Mouse (Mus musculus) c-Kit-positive CD71-negative TER-119-negative erythroid progenitor cells, embryonic 14.5 days (primary cell): ENCODE measurements at regions not wholly inside any gene's neighbourhood (a gene's known extent, or its start where the extent isn't known, plus 50 kb on each side); places are given as distances from the start of the nearest gene placed in this dataset.
A peak's percentile ranks its signal among the peaks of the same experiment; 100 is the strongest.
"Not testable (repeated sequence)": the region's sequence is repeated elsewhere in the genome, so short reads cannot be mapped to it uniquely, and the experiment has no call there.

Experiments
- DNase-seq: peaks from one replicate; pipeline ENCODE4 v3.0.0-alpha.2; 2013; ENCODE audit warnings: low read depth

- DNase-seq, result no peak
These were observed 180.8 kb downstream of the Cdh9 start for GRCm38 (mm10) chr15:16909396-16909795.

GRCm38 (mm10) chr15:16909941-16910340, 181.4 kb downstream of the Cdh9 start:
- DNase-seq, result not testable (repeated sequence)

GRCm38 (mm10) chr15:16914966-16915569, 186.5 kb downstream of the Cdh9 start:
- DNase-seq, result no peak

- DNase-seq, result no peak
These were observed 194.7 kb downstream of the Cdh9 start for GRCm38 (mm10) chr15:16923246-16923645.

DNA sequence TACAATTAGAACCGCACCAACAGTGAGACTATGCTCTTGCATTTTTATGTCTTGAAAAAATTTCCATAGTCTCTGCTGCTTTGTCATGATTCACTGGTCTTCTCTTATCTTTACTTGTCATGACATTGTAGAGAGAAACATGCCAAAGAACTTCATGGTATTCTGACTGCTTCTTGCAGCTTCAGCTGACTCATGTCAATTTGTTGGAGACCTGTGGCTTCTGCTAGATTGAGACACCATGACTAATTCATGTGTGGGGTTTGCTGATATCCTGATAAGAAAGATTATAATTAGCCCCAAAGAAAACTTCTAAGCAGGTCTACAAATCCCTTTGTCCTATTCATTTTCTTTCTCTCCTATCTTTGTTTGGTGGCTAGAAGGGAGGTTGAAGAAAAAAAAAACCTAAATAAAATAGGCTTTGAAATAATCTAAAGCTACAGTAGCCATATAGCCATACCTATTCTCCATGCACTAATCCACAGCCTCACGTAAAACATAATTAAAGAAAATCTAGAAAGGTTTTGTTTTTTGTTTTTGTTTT, 204.7 kb downstream of the Cdh9 start:
- no peak for DNase-seq

DNA sequence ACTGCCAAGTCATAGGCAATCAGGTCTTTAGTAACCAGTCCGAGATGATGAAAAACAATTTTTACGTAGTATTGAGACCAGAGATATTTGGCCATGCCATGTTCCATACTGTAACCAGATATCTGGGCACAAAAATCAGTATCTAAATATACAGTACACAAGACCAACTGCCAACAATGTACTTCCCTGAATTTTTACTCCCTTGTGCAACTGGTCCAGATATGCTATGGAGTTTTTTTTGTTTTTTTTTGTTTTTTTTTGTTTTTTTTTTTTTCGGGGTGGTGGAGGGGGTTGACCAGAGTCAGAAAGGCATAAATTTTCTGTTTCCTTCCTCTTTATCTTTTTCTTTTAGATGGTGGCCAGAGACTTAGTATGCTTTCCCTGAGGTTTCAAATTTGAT, 205.9 kb downstream of the Cdh9 start:
- no peak for DNase-seq

GRCm38 (mm10) chr15:16975821-16976220, 247.3 kb downstream of the Cdh9 start:
- not testable (repeated sequence) for DNase-seq

DNA sequence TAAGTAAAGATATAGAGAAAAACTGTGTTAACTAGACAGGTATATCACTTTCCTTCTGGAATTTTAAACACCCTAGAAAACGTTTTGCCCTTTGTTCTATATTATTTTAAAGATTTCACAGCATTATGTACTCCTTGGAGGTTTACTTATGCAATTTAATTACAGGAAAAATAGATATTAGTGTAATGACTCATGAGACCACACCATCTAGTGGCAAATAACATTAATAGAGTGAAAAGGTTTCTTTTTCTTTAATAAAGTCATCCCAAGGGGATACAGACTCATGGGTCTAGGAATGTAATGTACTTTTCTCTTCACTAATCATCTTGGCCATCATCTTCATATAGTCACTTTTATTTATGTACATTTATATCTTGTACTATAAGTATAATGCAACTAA, 262.3 kb downstream of the Cdh9 start:
- no peak for DNase-seq

DNA sequence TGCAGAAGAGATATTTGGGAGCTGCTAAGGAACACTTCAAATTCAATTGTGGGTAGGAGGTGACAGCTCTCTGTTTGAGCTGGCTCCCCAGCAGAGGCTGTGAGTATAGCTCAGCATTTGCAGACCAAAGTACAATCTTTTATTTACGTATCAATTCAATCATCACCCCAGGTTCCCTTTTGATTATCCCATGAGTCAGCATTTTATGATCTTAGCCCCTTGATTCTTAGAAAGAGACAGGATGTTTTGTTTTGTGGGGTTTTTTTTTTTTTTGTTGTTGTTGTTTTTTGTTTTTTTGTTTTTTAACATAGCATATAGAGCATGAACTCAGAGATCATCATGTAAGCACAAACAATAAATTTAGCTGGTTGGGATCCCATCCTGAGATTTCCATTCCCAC, 267.1 kb downstream of the Cdh9 start:
- no peak for DNase-seq

GRCm38 (mm10) chr15:17006139-17006538, 277.6 kb downstream of the Cdh9 start:
- DNase-seq, result no peak

GRCm38 (mm10) chr15:17007811-17008210, 279.3 kb downstream of the Cdh9 start:
- DNase-seq, result no peak

DNA sequence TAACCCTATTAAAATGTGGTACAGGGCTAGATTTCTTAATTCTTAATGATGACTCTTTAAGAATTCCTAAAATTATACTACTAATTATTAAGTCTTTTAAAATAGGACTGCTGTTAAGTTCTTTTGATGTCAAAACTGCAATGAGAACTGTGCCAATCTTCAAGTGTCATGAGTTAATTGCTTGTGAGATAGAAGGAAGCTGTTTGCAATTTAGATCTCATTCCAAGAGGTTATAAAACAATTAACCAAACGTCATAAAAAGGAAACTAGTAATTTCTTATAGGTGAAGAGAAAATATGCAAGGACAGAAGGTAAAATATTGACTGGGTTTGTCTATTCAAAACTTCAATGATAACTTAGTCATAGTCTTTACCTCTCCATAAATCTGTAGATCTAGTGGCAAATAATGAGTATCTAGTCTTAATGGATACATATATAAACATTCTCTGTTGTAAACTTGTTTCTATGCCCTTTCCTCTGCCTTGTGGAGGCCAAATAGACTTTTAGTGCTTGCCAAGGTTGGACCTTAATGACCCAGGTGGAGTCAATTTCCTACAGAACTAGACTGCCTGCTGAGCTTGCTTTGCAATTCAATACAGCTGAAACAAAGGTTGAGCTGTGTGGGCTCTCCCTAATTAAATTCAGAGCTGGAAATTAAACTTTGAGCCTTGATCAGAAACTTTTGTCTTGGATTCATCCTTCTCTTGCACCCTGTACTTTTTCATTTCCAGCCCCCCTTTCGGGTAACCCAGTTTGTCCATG, 320.5 kb downstream of the Cdh9 start:
- no peak for DNase-seq

- DNase-seq, result no peak
These were observed 341.2 kb downstream of the Cdh9 start for GRCm38 (mm10) chr15:17069772-17070171.

GRCm38 (mm10) chr15:17084030-17084429, 355.5 kb downstream of the Cdh9 start:
- DNase-seq, result no peak

- DNase-seq, result no peak
These were observed 360.2 kb downstream of the Cdh9 start for GRCm38 (mm10) chr15:17088644-17089228.

DNA sequence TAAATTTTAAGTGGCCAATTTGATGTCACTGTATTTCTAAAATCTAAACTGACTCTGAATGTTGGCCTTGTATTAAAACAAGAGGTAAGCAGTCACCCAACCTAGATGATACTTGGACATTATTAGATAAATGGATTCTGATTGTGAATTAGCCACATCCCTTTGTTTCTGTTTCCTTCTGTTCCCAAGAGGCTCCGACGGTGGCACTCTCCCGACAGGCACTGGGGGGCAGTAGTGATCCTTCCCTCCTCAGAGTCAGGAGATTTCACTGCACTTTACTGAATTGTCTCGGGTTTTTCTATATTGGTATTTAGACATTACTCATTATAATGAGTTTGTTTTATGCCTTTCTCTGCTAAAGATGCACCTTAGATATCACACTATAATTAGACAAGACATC, 370.4 kb downstream of the Cdh9 start:
- DNase-seq, result peak; percentile 3

DNA sequence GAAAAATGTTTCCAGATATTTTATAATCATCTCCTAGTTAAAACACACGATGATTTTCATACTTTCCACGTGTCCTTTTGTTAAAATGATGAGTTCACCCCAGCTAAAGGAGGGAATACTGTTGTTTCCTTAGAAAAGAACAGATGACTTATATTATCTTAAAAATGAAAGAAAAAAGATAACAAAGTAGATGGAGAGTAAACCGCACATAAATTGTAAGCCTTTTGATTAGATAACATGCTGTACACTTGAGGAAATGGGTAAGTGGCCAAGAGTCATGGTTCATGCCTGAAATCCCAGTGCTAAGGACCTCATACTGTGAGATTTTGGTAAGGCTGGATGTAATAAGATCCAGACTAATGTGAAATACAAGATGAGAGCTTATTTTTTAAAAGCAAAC, 372.6 kb downstream of the Cdh9 start:
- DNase-seq, result no peak

DNA sequence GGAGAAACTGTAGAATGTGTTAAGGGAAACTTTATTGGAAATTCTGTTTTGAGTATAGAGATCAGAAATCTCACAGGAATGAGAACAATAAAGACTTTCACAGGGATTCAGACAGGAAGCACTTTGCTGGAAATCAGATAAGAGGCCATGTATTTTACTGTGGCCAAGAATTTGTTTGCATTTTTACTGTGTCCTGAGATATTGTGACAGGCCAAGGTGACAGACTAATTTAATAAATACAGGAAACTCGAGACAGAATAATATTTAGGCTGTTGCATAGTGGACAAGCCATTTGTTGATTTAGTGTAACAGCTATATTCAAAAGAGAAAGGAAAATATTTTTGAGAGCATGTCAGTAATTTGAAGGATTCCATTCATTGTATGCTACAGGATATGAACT, 407.2 kb downstream of the Cdh9 start:
- no peak for DNase-seq

DNA sequence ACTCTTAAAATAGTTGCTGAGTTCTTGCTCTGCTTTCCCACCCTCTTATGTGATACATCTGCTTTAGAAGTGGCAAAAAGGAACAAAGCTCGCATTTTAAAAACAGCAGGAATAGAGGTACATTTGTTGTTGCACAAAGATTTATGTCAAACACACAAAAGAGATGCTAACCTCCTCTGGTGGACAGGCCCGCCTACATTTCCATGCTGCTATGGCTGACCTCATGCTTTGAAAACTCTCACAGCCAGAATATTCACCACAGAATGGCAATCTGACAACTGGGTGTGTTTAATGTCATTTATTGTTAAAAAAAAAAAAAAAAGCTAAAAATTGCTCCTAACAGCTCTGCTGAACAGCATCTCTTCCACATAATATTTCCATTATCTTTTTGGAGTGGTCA, 451.6 kb downstream of the Cdh9 start:
- DNase-seq, result no peak

DNA sequence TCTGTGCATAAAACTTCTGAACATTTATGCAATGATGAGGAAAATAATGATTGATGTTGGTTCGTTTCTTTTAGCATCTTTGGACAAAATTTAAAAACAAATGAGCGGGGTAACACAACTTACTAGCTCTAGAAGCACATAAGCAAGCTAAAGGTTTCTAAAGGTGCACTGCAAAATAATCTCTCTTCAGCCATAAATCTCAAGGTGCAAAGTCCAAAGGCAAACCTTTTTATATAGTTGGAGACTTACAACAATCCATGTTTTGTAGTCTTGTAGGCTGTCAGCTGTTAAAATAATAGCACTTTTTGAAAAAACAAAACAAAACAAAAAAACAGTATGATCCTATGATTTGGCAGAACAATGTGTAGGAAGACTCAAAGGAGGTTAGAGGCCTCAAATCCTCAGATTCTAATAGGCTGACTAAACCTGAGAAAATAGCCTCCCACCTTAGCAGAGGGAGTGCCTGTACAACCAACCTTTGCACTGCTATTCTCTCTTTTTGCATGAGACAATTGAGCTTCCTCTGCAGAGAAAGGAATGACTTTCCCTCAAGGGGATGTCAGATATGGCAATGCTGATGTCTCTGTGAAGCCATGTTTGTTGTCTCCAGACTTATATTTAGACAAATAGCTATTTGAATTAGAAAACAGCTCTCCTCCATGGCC, 452.9 kb downstream of the Cdh9 start:
- DNase-seq, result no peak

DNA sequence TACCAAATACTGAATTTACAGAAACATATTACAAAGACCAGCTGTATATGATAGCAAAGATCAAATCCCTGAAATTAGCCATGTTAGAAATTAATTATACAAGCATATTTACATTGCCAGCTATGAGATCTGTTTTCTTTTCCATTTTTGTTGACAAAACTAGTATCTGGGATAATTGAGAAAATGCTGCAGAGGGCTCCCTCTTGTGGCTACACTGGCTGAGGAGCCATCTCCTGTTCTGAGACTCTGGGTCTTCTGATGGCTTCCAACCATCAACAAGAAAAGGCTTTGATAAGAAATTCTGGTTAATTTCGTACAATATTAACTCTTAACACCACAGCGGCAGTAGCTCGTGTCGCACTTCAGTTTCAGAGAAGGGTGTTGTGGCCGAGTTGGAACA, 466.9 kb downstream of the Cdh9 start:
- no peak for DNase-seq

GRCm38 (mm10) chr15:17204739-17205138, 476.2 kb downstream of the Cdh9 start:
- no peak for DNase-seq

DNA sequence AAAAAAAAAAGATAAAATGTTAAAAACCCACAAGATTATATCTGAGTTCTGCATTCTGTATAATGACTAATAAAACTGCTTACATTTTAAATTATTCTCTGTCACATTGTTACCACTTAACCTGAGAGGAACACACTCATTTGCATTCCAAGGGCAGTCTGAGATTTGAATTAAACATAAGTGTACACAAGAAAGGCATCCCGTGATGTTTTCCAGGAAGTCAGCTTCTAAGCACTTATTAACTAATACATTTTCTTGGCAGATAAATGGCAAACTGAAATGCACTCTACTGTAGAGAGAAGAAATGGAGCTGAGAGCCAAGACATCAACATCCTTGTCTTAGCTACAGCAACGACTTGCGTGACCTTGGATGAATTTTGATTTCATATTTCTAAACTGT, 516.5 kb downstream of the Cdh9 start:
- no peak for DNase-seq
